Mouse (Mus musculus) liver, postnatal 0 days (tissue): ENCODE data around the gene Fam118a. TPM values are rescaled to one million over a fixed set of nuclear protein-coding genes. Genes with fewer than 3 reads are reported as not detected.

ENCODE experiments used
- ATAC-seq: fragments of 200-750 bp; cut with Nextera tagmentation; 2 replicates; pipeline ENCODE4 v1.8.0; 2017; ENCODE audit warnings: mild to moderate bottlenecking, moderate library complexity
- DNase-seq: peaks from one replicate; pipeline ENCODE4 v3.0.0-alpha.2; 2016
- H3K27ac ChIP-seq: fragments of 300-500 bp; sonication (generic); 2 replicates; pipeline ENCODE4 v1.5.1; 2014; ENCODE audit warnings: antibody characterized with exemption, moderate library complexity, mild to moderate bottlenecking, low read depth
- H3K27me3 ChIP-seq: fragments of 300-500 bp; sonication (generic); 2 replicates; pipeline ENCODE4 v1.6.1; 2014; ENCODE audit warnings: low read length, control low read depth, mixed read lengths; ENCODE audit not compliant: insufficient read depth
- H3K36me3 ChIP-seq: fragments of 300-500 bp; sonication (generic); replicated peaks from 2 replicates; pipeline ENCODE4 v1.6.1; 2014; ENCODE audit warnings: mild to moderate bottlenecking, control low read depth, low read length, moderate library complexity, mixed read lengths; ENCODE audit not compliant: insufficient read depth
- H3K4me1 ChIP-seq: fragments of 300-500 bp; sonication (generic); 2 replicates; pipeline ENCODE4 v1.6.1; 2014; ENCODE audit warnings: antibody characterized with exemption, mild to moderate bottlenecking, control low read depth; ENCODE audit not compliant: insufficient read depth
- H3K4me2 ChIP-seq: fragments of 300-500 bp; sonication (generic); 2 replicates; pipeline ENCODE4 v1.6.1; 2014; ENCODE audit warnings: low read depth, mild to moderate bottlenecking, low read length, moderate library complexity, mixed read lengths
- H3K4me3 ChIP-seq: fragments of 300-500 bp; sonication (generic); 2 replicates; pipeline ENCODE4 v1.5.1; 2014; ENCODE audit warnings: low read depth, low read length
- H3K9ac ChIP-seq: fragments of 300-500 bp; sonication (generic); replicated peaks from 2 replicates; pipeline ENCODE4 v1.6.1; 2014; ENCODE audit warnings: mild to moderate bottlenecking, moderate library complexity
- H3K9me3 ChIP-seq: fragments of 300-500 bp; sonication (generic); 2 replicates; pipeline ENCODE4 v1.6.1; 2016; ENCODE audit warnings: mild to moderate bottlenecking, control low read depth, low read length, mixed read lengths
- CTCF ChIP-seq: sonication (generic); IDR thresholded peaks from 2 replicates; pipeline ENCODE4 v1.5.1; 2016; ENCODE audit warnings: antibody characterized with exemption, low read depth
- EP300 ChIP-seq: IDR thresholded peaks from 2 replicates; pipeline ENCODE4 v1.6.1; 2016; ENCODE audit warnings: antibody characterized with exemption, low read depth, mild to moderate bottlenecking
- WGBS: fragments of 180-500 bp; shearing (Covaris S2); extraction: QIAGEN DNeasy Blood & Tissue Kit; methylation state at CpG from one replicate; pipeline ENCODE4 v1.1.7; 2014; ENCODE audit not compliant: insufficient replicate concordance; 5-methylcytosine and 5-hydroxymethylcytosine counted together
- polyA plus RNA-seq: library from polyadenylated mRNA; unstranded; fragments of >200 nt; fragmentation: Nextera tagmentation; extraction: Ambion mirVana; gene quantifications from 2 replicates; pipeline ENCODE4 v1.2.1, GENCODE M21; 2015

Gene Fam118a
- polyA plus RNA-seq, 1 experiment from 2014 or later: 4.2 TPM

DNA sequence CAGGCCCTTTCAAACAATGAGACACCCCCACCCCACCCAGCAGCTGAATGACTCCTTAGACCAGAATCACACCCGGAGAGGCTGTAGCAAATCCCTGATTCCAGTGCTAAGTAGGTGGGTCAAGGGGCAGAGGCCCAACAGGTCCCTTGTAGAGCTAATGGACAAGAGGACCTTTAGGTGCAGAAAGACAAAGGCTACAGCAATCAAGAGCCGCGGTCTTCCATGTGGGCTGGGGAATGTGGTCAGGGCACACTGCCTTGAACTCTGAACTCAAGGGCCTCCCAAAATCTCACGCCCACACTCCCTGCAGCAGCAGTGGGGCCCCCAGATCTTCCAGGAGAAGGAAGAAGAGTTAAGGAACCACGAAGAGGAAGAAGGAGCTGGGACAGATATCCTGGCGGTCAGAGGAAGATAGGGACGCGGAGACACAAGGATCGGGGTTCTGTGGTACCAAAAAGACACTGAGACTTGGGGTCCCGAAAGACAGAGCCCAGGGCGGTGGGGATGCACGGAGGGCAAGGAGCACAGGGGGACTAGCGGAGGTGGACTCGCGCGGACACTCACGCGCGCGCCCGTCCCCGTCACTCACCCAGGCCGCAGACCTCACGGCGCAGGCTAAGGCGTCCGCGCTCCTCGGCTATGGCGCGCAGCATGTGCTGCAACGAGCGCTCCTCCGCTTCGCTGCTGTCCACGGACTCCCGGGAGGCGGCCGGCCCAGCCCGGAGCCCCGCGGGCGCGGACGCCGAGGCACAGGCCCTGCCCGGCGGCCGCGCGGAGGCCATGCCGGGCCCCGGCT is 41.5 kb upstream of the Fam118a start:
- TF ChIP-seq CTCF: no peak
- TF ChIP-seq EP300: no peak
- Histone ChIP-seq H3K4me2 (peak overlapping the region; percentile 93), H3K9me3 (no peaks in the 10 kb centered on the region), H3K27ac (peak overlapping the region; percentile 72), H3K36me3 (no peaks in the 10 kb centered on the region), H3K9ac (peak overlapping the region; percentile 82), H3K4me3 (peak overlapping the region; percentile 70), H3K4me1 (peaks cover 24% of the 10 kb centered on the region), H3K27me3 (no peaks in the 10 kb centered on the region)
- WGBS: under 1% methylated on average over 50 of the region's 53 CpGs
- DNase-seq (peak; percentile 50), ATAC-seq (peak; percentile 51)

DNA sequence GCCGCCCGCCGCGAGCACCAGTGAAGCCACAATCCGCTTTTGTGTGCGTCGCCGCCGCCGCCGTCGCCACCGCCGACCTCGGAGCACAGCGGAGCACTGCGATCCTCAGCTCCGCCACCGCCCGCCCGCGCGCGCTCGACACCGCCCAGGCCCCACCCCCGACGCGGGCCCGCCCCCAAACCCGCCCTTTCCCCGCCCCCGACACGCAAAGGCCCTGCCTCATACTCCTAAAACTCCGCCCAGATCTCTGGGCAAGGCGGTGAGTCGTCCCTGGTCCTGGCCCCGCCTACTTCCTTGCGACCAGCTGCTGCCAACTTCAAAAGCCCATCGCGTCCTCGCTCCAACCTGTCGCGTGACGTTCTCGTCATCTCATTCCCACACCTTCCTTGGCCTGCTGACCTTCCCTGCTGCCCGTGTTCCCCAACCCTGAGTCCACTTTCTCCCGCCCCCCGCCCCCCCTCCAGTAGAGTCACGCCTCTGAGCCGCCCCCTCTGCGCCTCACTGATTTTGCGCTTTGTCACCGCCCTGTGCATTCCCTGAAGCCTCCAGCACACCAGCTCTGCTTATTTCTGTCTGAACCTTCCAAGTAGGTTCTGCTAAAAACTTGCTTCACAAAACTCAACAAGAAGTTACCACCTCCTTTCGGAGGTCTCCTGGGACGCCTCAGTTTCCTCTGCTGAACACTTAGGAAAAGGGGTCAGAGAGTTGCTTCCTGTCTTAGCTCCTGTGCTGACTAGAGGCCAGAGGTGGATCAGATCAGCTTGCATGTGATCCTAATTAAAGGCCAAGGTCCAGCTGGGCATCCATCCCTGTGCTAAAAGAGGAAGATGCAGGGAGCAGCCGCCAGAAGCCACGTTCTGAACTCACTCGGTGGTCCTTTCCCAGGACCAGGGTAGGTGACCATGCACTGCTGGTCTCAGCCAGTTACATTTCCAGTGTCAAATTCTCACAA is 40.6 kb upstream of the Fam118a start, which contains the start of gene 5031439G07Rik:
TSS of gene 5031439G07Rik (minus strand) at position 678 of the 952 bp plus-strand sequence.
- WGBS: 2% methylated on average over 32 of the region's 59 CpGs
- H3K27me3 ChIP-seq: no peaks in the 10 kb centered on the region
- no peaks in the 10 kb centered on the region for H3K36me3 ChIP-seq
- peak within 1 kb of the TSS; percentile 70 for H3K4me3 ChIP-seq
- TF ChIP-seq EP300: no peak
- peaks cover 19% of the 10 kb centered on the region for H3K4me1 ChIP-seq
- peak within 1 kb of the TSS; percentile 93 for H3K4me2 ChIP-seq
- H3K9ac ChIP-seq: peak within 1 kb of the TSS; percentile 82
- peak; percentile 92 for ATAC-seq
- no peaks in the 10 kb centered on the region for H3K9me3 ChIP-seq
- peak within 1 kb of the TSS; percentile 72 for H3K27ac ChIP-seq
- peak; percentile 96 for DNase-seq

DNA sequence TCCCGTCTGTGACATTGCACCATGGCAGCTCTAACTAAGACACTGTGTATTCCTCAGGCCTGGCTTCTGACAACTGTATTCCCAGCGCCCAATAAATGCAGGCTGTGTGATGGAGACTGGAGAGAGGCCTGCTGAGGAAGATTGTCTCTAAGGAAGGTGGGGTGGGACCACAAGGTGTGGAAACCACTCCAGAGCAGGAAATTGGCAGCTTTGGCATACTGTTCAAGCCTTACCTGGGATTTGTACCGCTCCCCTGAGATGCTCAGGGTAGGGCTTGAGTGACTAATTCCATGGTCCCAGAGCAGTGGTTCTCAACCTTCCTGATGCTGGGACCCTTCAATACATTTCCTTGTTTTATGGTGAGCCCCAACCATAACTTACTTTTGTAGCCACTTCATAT is 39.6 kb upstream of the Fam118a start:
- no peak overlapping the region for H3K4me2 ChIP-seq
- no peaks in the 10 kb centered on the region for H3K9me3 ChIP-seq
- H3K4me1 ChIP-seq: peaks cover 16% of the 10 kb centered on the region
- no peaks in the 10 kb centered on the region for H3K36me3 ChIP-seq
- H3K27ac ChIP-seq: no peak overlapping the region
- no peak for ATAC-seq
- no peak for DNase-seq
- WGBS: 80% methylated on average over 3 of the region's 3 CpGs
- H3K9ac ChIP-seq: no peak overlapping the region
- TF ChIP-seq EP300: no peak
- no peak for TF ChIP-seq CTCF
- no peaks in the 10 kb centered on the region for H3K27me3 ChIP-seq
- H3K4me3 ChIP-seq: no peak overlapping the region

DNA sequence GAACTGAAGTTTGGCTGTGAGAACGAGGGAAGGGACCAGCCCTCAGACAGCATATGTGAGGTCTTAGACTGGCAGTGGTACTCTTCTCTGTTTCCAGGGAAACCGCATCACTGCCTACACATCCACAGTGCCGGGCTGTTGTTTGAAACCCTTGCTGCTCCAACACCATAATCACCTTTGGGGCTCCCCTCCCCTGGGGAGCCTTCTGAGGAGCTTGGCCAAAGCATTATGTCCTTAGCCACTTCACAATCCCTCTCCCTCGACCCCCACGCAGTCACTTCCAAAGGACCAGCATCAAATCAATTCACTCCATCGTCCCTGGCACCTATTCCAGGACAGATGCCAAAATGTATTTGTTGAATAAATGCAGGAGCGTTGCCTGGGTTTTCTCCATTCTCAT is 39.0 kb upstream of the Fam118a start:
- H3K9me3 ChIP-seq: no peaks in the 10 kb centered on the region
- ATAC-seq (no peak), DNase-seq (no peak)
- no peak overlapping the region for H3K4me3 ChIP-seq
- H3K27ac ChIP-seq: no peak overlapping the region
- H3K4me1 ChIP-seq: peaks cover 19% of the 10 kb centered on the region
- no peak overlapping the region for H3K9ac ChIP-seq
- no peaks in the 10 kb centered on the region for H3K27me3 ChIP-seq
- no peak overlapping the region for H3K4me2 ChIP-seq
- no peaks in the 10 kb centered on the region for H3K36me3 ChIP-seq
- WGBS: 67% methylated on average over 7 of the region's 7 CpGs
- no peak for TF ChIP-seq CTCF
- TF ChIP-seq EP300: no peak

DNA sequence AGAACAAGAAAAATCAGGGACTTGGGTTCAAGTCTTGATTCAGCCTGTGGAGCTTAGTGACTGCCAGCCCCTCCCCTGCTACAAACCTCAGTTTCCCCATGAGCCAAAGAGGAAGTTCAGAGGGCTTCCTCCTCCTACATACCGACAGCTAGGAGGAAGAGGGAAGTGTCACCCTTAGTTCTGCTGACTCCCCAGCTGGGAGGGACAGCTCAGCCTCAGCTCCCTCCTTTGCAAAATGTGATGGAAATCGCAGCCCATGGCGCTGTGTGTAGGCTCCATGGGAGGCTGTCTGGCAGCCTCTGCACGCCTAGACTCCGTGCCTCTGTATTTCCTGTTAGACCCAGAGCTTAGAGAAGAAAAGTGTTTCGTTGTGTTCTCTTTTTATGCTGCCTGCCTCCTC is 34.2 kb upstream of the Fam118a start:
- H3K4me3 ChIP-seq: no peak overlapping the region
- no peaks in the 10 kb centered on the region for H3K36me3 ChIP-seq
- ATAC-seq (no peak), DNase-seq (no peak)
- H3K27ac ChIP-seq: peak overlapping the region; percentile 52; the same call in 1 of the 2 replicates
- H3K9me3 ChIP-seq: no peaks in the 10 kb centered on the region
- no peak overlapping the region for H3K9ac ChIP-seq
- TF ChIP-seq EP300 (no peak), CTCF (no peak)
- no peaks in the 10 kb centered on the region for H3K27me3 ChIP-seq
- peak overlapping the region; percentile 36 for H3K4me2 ChIP-seq
- peaks cover 6% of the 10 kb centered on the region for H3K4me1 ChIP-seq
- 10% methylated on average over 6 of the region's 6 CpGs for WGBS

DNA sequence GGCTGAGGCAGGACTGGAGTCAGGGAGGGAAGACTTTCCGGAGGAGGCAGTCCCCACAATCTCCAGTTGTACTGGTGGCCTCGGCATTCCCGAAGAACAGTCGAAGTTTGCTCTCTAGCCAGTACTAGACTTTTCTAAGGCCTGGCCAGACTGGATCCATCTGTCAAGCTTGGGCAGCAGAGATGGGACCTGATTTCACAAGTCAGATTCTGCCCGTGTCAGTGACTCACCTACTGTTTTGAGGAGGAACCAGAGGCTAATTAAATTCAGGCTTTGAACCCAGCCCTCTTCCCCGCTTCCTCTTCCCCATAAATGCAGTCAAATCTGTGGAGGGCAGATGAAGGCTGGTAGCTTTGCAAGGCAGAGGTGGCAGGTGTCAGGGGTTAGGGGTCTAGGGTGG is 33.7 kb upstream of the Fam118a start:
- peak overlapping the region; percentile 52 for H3K27ac ChIP-seq
- no peaks in the 10 kb centered on the region for H3K9me3 ChIP-seq

More for the DNA sequence above, 33.7 kb upstream of the Fam118a start:
- peaks cover 6% of the 10 kb centered on the region for H3K4me1 ChIP-seq
- H3K36me3 ChIP-seq: no peaks in the 10 kb centered on the region
- H3K4me2 ChIP-seq: peak overlapping the region; percentile 36
- H3K9ac ChIP-seq: no peak overlapping the region
- ATAC-seq: no peak
- no peak overlapping the region for H3K4me3 ChIP-seq
- TF ChIP-seq CTCF (no peak), EP300 (no peak)
- WGBS: 25% methylated on average over 6 of the region's 6 CpGs
- DNase-seq: no peak
- no peaks in the 10 kb centered on the region for H3K27me3 ChIP-seq
